Mouse (Mus musculus) CD4-positive naive resting alpha-beta T cell, adult 76 days (primary cell): ENCODE measurements around the gene Gm21983. TPM values are rescaled to one million over a fixed set of nuclear protein-coding genes. Genes with fewer than 3 reads are reported as not detected.

ENCODE experiments used
- total RNA-seq: library from RNA; stranded (reverse); gene quantifications from one replicate; pipeline ENCODE4 v1.2.4, GENCODE M21; 2023

The Gm21983 gene
- 0.44 TPM for total RNA-seq

DNA sequence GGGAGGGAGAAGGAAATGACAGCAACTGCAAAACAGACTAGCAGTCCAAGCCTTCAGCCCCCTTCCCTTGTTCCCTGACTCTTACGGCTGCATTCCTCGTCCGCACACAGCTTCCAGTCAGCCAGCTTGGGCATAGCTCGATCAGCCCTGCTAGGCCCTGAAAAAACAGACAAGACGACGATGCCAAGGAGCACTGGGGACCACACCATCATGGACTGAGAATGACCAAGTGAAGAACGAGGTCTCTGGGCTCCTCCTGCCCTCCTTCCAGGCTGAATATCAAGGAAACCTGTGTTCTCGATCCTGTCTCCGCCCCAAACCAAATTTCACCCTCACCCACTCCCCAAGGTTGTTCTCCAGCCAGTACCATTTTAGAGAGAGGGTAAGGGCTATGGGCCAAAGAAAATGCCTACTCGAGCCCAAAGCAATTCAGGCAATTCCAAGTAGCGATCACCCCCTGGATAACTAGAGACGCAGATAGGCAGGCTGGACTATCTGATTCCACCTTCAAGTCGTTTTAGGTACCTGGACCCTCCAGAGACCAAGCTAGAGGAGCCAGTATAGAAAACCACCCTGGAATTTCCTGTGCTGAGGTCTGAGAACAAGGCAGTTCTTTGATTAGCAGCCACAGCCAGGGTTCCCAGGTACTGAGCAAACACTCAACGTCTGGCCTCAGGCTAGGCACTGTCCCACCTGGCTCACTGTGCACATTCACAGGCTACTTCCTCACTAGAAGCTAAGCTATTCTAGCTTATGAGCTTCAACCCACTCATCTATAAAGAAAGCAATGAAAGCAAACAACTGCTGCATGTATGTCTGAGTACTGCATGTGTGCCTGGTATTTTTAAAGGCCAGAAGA, at the start of gene Gm21983, which contains the start of gene Mia:
Gene Gm21983, minus strand, starts transcription at position 250 of the 859 bp plus-strand sequence.
Gene Mia, minus strand, starts transcription at position 321 of the 859 bp plus-strand sequence.

DNA sequence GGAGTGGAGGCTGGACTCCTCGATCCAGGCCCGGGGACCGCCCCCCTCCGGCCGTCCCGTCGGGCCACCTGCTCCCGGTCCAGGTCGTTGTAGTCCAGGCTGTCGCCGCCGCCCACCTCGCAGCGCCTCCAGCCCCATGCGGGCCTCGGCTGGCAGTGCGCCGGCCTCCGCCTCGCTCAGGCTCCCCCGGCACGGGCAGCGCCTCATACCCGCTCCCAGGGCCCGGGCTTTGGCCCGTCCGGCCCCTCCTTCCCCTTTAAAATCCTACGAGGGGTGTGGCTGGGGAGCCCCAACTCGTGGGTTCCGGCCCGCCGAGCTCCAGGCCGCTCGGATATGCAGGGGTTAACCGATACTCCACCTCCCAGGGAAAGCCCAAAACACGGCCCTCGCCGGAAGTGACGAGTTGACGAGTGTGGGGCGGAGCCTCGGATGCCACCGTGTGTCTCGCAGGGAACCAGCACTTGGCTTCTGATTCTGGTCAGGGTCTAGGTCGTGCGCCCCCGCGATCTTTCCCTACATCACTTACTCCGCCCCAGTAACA, 47.5 kb upstream of the Gm21983 start, which contains the start of gene Itpkc:
Gene Itpkc, minus strand, starts transcription at position 381 of the 541 bp plus-strand sequence.

GRCm38 (mm10) chr7:27195681-27196611, 15.1 kb upstream of the Gm21983 start, which contains the start of the genes BC024978 and Snrpa:
Gene BC024978 (plus strand): TSS chr7:27195781.
Gene Snrpa (minus strand): TSS chr7:27196271.

GRCm38 (mm10) chr7:27178324-27179216, 2.3 kb downstream of the Gm21983 start, which contains the start of gene Rab4b:
Gene Rab4b (minus strand): TSS chr7:27178896.

GRCm38 (mm10) chr7:27166614-27167474, 14.0 kb downstream of the Gm21983 start, which contains the start of gene Egln2:
Gene Egln2 (minus strand): TSS chr7:27166802.

DNA sequence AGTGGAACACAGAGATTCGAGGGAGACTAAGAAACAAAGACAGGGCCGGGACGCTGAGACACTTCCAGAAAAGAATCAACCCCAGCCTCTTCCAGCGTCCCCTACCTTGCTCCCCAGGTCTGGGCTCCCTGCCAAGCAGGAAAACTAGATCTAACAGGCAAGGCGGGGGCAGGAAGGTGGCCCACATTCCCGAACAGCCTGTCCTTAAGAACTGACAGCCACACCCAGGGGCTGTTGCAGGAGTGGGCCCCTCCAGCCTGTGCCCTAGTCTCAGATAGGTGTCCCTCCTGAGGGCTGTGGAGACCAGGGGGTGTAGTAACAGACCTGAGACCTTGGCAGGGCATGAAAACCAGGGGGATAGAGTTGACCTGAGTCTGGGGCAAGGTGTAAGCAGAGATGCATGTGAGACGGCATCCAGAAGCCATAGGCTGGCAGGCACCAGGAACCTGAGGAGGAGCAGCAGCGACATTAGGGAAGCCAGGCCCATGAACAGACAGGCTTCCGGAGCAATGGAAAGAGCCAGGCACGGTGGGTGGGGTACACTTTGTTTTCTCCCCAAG, 27.6 kb downstream of the Gm21983 start, which contains the start of gene Cyp2t4:
Gene Cyp2t4, plus strand, starts transcription at position 510 of the 560 bp plus-strand sequence.

GRCm38 (mm10) chr7:27119676-27120075, 61.2 kb downstream of the Gm21983 start, which contains the start of gene Cyp2f2:
Gene Cyp2f2 (plus strand): TSS chr7:27119909.

Other genes with a start within 250 kb of the Gm21983 start
- gene Cyp2a22, start 241.7 kb downstream of the Gm21983 start, total RNA-seq: not detected
- not detected for gene Cyp2a12, start 152.0 kb downstream of the Gm21983 start, total RNA-seq
- not detected for gene Cyp2f2, start 61.2 kb downstream of the Gm21983 start, total RNA-seq
- not detected for gene Cyp2t4, start 27.4 kb downstream of the Gm21983 start, total RNA-seq
- 95.0 TPM for gene Egln2, start 14.3 kb downstream of the Gm21983 start, total RNA-seq
- gene Rab4b, start 2.2 kb downstream of the Gm21983 start, total RNA-seq: 77.3 TPM
- gene Mia, start 71 bp upstream of the Gm21983 start, total RNA-seq: not detected
- gene BC024978, start 14.7 kb upstream of the Gm21983 start, total RNA-seq: 10.9 TPM
- 77.4 TPM for gene Snrpa, start 15.2 kb upstream of the Gm21983 start, total RNA-seq
- 12.1 TPM for gene Itpkc, start 47.6 kb upstream of the Gm21983 start, total RNA-seq
- 15.3 TPM for gene Coq8b, start 51.9 kb upstream of the Gm21983 start, total RNA-seq
- gene Numbl, start 77.3 kb upstream of the Gm21983 start, total RNA-seq: 2.7 TPM
- gene Ltbp4, start 156.6 kb upstream of the Gm21983 start, total RNA-seq: 1.1 TPM
- 60.2 TPM for gene Shkbp1, start 174.9 kb upstream of the Gm21983 start, total RNA-seq
- 3.7 TPM for gene Gm20479, start 176.3 kb upstream of the Gm21983 start, total RNA-seq